Mouse (Mus musculus) kidney, adult 2 months (tissue): ENCODE results near the gene Car4. TPM values are rescaled to one million over a fixed set of nuclear protein-coding genes. Genes with fewer than 3 reads are reported as not detected.

ENCODE experiments used
- DNase-seq: peaks from one replicate; pipeline ENCODE4 v3.0.0; 2021
- H3K27ac ChIP-seq: fragments of 200-500 bp; 2 replicates; pipeline ENCODE4 v1.5.1; 2012; ENCODE audit warnings: low read depth, low read length, control low read depth, inconsistent platforms; ENCODE audit not compliant: insufficient read depth
- H3K27me3 ChIP-seq: fragments of 200-500 bp; replicated peaks from 2 replicates; pipeline ENCODE4 v1.6.1; 2012; ENCODE audit warnings: mild to moderate bottlenecking, moderate library complexity, low read length, inconsistent platforms; ENCODE audit not compliant: control insufficient read depth, insufficient read depth
- H3K36me3 ChIP-seq: fragments of 200-500 bp; 2 replicates; pipeline ENCODE4 v1.6.1; 2012; ENCODE audit warnings: mild to moderate bottlenecking, moderate library complexity, low read length, inconsistent platforms; ENCODE audit not compliant: control insufficient read depth, insufficient read depth
- H3K4me1 ChIP-seq: fragments of 200-500 bp; 2 replicates; pipeline ENCODE4 v1.6.1; 2011; ENCODE audit warnings: low read length; ENCODE audit not compliant: control insufficient read depth, insufficient read depth
- H3K4me3 ChIP-seq: fragments of 200-500 bp; 2 replicates; pipeline ENCODE4 v1.5.1; 2011; ENCODE audit warnings: mild to moderate bottlenecking, low read depth, low read length, control low read depth; ENCODE audit not compliant: insufficient read depth
- CTCF ChIP-seq: fragments of 200-500 bp; conservative IDR thresholded peaks from 2 replicates; pipeline ENCODE4 v1.5.1; 2011; ENCODE audit warnings: low read depth, mild to moderate bottlenecking, control low read depth, low read length, moderate library complexity, mixed read lengths; ENCODE audit not compliant: insufficient read depth, insufficient read length
- POLR2A ChIP-seq: fragments of 200-500 bp; IDR thresholded peaks from one replicate; pipeline ENCODE4 v1.6.1; 2011; ENCODE audit warnings: low read depth, low read length, control low read depth
- whole genome bisulfite sequencing: fragments of 180-500 bp; shearing (Covaris S2); methylation state at CpG from one replicate; pipeline ENCODE4 v1.1.7; 2018; 5-methylcytosine and 5-hydroxymethylcytosine counted together
- polyA plus RNA-seq: library from polyadenylated mRNA; depleted of rRNA; stranded (reverse); fragments of >200 nt; gene quantifications from 2 replicates; pipeline ENCODE4 v1.2.3, GENCODE M21; 2012

The Car4 gene
- polyA plus RNA-seq, 1 experiment: 107 TPM

GRCm38 (mm10) chr11:84919276-84919675 lies 38.3 kb upstream of the Car4 start:
- peak; percentile 43 for DNase-seq
- no peaks in the 10 kb centered on the region for H3K36me3 ChIP-seq
- H3K4me1 ChIP-seq: peaks cover 3% of the 10 kb centered on the region; the same call in 1 of the 2 replicates
- no peak overlapping the region for H3K27ac ChIP-seq
- no peaks in the 10 kb centered on the region for H3K27me3 ChIP-seq
- TF ChIP-seq POLR2A (no peak), CTCF (peak; percentile 49)
- 24% methylated on average over 3 of the region's 3 CpGs for whole genome bisulfite sequencing
- no peak overlapping the region for H3K4me3 ChIP-seq

DNA sequence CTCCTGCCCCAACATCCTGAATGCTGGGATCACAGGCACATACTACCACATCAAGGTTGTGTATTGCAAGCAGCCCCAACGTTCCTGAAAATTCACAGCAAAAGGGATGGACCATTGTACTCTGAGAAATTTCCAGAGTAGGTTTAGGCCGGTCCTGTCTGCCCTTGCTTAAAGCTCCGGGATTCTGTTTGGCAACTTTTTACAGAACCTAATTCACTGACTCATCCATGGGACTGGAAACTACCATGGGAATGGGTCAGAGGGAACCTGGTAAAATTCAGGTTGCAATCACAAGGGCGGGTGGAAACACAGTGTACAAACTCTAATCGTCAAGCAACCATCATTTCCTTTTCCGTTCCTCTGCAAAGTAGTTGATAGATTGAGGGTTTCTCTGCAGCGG lies 37.6 kb upstream of the Car4 start:
- WGBS: 61% methylated on average over 7 of the region's 7 CpGs
- no peak overlapping the region for H3K4me3 ChIP-seq
- H3K27me3 ChIP-seq: no peaks in the 10 kb centered on the region
- TF ChIP-seq POLR2A (no peak), CTCF (no peak)
- no peak overlapping the region for H3K27ac ChIP-seq
- H3K4me1 ChIP-seq: peaks cover 3% of the 10 kb centered on the region; the same call in 1 of the 2 replicates
- no peak for DNase-seq
- no peaks in the 10 kb centered on the region for H3K36me3 ChIP-seq

DNA sequence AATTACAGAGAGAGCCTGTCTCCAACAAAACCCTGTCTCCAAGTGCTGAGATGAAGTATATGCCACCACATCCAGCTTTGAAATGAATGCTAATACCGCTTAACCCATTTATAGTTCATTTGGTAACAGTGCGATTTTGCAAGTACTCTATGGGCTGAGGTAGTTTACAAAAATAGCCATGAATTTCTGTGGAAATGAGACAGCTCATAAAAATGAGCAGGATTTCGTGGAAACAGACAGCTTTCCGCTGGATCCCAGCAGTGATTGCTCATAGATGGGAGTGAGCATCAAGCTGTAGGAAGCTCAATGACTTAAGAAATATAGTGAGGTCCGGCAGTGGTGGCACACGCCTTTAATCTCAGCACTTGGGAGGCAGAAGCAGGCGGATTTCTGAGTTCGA lies 36.6 kb upstream of the Car4 start:
- no peaks in the 10 kb centered on the region for H3K27me3 ChIP-seq
- TF ChIP-seq POLR2A: no peak
- TF ChIP-seq CTCF: no peak
- peaks cover 3% of the 10 kb centered on the region; the same call in 1 of the 2 replicates for H3K4me1 ChIP-seq
- H3K27ac ChIP-seq: no peak overlapping the region
- WGBS: 85% methylated on average over 8 of the region's 8 CpGs
- DNase-seq: no peak
- no peaks in the 10 kb centered on the region for H3K36me3 ChIP-seq
- no peak overlapping the region for H3K4me3 ChIP-seq

DNA sequence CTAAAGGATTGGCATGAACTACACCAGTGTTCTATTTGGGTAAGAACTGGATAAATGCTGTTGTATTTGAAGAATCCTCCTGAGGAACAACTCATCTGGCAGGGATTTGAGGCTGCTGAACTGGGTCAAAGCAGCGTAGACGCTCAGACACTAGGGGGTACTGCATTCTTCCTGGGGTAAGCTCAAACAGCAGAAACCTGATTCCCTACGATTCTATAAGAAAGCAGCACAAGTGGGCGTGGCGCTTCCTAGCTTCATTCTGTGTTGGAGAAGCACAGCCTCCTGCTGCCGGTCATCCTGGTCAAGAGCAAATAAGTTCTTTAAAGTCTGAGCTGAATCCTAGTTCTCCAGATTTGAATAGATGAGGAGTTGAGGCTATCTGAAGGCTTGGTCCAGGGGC lies 25.3 kb upstream of the Car4 start:
- Histone ChIP-seq H3K36me3 (no peaks in the 10 kb centered on the region), H3K4me3 (no peak overlapping the region), H3K27ac (no peak overlapping the region), H3K27me3 (no peaks in the 10 kb centered on the region), H3K4me1 (no peaks in the 10 kb centered on the region)
- WGBS: 16% methylated on average over 6 of the region's 6 CpGs
- TF ChIP-seq CTCF (no peak; the same call in 1 of the 2 replicates), POLR2A (no peak)
- no peak for DNase-seq

DNA sequence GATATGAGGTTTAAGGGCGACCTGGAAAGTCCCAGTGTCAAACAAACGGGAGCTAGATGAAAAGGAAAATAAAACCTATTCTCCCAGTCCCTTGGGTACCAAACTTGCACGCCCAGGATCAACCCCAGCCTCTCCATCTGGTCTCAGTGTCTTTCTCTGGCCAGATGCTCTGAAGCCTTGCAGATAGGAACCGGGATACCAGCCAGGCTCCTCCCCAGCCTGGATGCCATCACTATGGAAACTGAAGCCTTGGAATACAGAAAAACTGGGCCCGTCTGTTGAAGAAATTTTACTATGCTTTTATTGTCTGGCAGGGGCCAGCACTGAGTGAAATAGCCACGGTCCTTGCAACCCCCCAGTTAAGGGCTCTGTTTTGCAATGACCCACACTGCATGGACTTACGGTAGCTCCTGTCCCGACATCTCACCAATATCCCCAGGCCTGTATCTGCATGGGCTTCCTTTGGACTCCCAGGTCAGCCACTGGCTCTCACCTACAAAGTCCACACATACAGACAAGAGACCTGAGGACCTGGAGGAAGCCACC lies 18.0 kb upstream of the Car4 start:
- DNase-seq: no peak
- 63% methylated on average over 8 of the region's 8 CpGs for WGBS
- no peaks in the 10 kb centered on the region for H3K27me3 ChIP-seq
- no peaks in the 10 kb centered on the region for H3K36me3 ChIP-seq
- no peaks in the 10 kb centered on the region for H3K4me1 ChIP-seq
- H3K4me3 ChIP-seq: no peak overlapping the region
- no peak overlapping the region for H3K27ac ChIP-seq
- TF ChIP-seq CTCF: no peak
- no peak for TF ChIP-seq POLR2A

- no peak for DNase-seq
- no peak for TF ChIP-seq CTCF
- TF ChIP-seq POLR2A: no peak
- Histone ChIP-seq H3K4me1 (no peaks in the 10 kb centered on the region), H3K4me3 (no peak overlapping the region), H3K27ac (no peak overlapping the region), H3K27me3 (no peaks in the 10 kb centered on the region), H3K36me3 (no peaks in the 10 kb centered on the region)
- WGBS: 63% methylated on average over 10 of the region's 10 CpGs
These were observed 17.4 kb upstream of the Car4 start for GRCm38 (mm10) chr11:84940140-84940539.

DNA sequence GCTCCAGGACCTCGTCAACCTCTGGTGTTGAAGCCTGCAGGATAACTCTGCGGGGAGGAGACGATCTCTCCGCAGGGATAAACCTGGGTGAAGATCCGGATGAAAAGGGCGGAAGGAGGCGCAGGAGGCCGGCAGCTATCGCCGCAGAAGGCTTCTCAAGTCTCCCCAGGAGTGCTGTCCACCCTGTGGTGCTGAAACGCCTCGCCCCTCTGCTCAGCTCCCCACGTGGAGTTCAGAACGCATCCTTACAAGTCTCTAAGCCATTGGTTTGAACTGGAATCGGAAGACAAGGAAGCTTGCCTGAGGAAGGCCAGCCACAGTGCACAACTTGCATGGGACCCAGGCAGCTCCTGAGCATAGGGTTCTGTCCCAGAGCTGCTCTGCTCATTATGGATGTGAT lies 13.6 kb upstream of the Car4 start:
- WGBS: 9% methylated on average over 15 of the region's 15 CpGs
- TF ChIP-seq CTCF (no peak; the same call in 1 of the 2 replicates), POLR2A (no peak)
- peak; percentile 65 for DNase-seq
- no peak overlapping the region for H3K4me3 ChIP-seq
- H3K36me3 ChIP-seq: no peaks in the 10 kb centered on the region
- peaks cover 12% of the 10 kb centered on the region for H3K4me1 ChIP-seq
- H3K27me3 ChIP-seq: no peaks in the 10 kb centered on the region
- H3K27ac ChIP-seq: no peak overlapping the region
